Mouse (Mus musculus): ENCODE measurements at regions not wholly inside any gene's neighbourhood (a gene's known extent, or its start where the extent isn't known, plus 50 kb on each side); places are given as distances from the start of the nearest gene placed in this dataset.

- TF ChIP-seq GATA1 (IDR thresholded peaks at IDR 0.05; ENCODE audit: borderline replicate concordance, low read length) (no peak), FLI1 (IDR thresholded peaks at IDR 0.05; ENCODE audit: low read length) (no peak)
Measured at GRCm38 (mm10) chr3:19747361-19747760, 118.9 kb upstream of the 1700064H15Rik start.
